Mouse (Mus musculus): ENCODE results near the gene Nusap1. TPM values are rescaled to one million over a fixed set of nuclear protein-coding genes. Genes with fewer than 3 reads are reported as not detected.
"Not testable (repeated sequence)": the region's sequence is repeated elsewhere in the genome, so short reads cannot be mapped to it uniquely, and the experiment has no call there.

Gene Nusap1
- polyA plus RNA-seq, 1 experiment from 2014 or later: 76.5 TPM

DNA sequence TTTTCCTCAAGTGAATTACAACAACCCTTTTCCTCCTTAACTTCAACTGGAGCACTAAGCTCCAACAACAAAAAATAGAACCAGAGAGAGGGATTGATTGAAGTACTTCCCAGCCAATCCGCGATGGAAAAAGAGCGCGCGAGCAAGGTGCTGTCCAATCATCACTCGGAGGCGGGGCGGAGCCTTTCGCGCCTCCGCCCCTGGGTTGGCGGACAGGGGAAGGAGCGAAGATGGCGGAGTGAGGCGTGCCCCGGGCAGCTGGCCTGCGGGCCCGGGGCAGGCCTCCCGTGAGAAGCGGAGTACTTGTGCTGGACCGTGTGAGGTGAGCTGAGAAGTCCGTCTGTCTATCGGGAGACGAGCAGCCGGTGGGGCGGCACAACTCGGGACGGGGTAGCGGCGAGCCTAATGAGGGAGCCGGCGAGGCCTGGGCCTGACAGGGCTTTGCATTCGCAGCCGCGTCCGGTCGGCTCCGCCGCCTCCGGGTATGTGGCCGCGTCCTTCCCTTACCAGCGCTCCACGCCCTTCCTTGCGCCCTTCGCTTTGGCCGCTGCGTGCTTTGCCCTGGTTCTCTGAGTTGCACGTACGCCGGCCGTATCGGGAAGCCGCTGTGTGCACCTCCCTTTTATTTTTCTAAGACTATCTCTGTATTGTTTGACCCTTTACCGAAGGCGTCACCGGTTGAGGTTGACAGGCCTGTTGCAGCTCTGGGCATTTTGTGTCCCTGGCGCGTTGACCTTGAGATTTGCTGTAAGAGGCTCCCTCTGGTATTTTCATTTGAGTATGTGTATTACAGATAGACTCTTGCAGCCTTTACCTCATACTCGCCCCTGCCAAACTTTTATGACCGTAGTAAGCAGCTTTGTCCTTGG, 23.8 kb upstream of the Nusap1 start:
- peak overlapping the region; percentile 84 for H3K4me2 ChIP-seq
- DNase-seq (ENCODE audit: low spot score): peak; percentile 93
- H3K9ac ChIP-seq (ENCODE audit: low read depth, low read length): peak overlapping the region; percentile 100
- peak overlapping the region; percentile 94 for H3K27ac ChIP-seq (ENCODE audit: low read depth, low read length)
- peaks cover 12% of the 10 kb centered on the region for H3K36me3 ChIP-seq (ENCODE audit: control insufficient read depth, insufficient read depth, low read length)
- WGBS: under 1% methylated on average over 61 of the region's 61 CpGs
- peaks cover 12% of the 10 kb centered on the region for H3K4me1 ChIP-seq (replicated peaks; ENCODE audit: control insufficient read depth, insufficient read depth, low read length)
- peak; percentile 95 for ATAC-seq (replicated peaks; ENCODE audit: low FRiP score)
- H3K4me3 ChIP-seq (ENCODE audit: low read depth, low read length): peak overlapping the region; percentile 95
- no peaks in the 10 kb centered on the region for H3K27me3 ChIP-seq (replicated peaks; ENCODE audit: control insufficient read depth, insufficient read depth, low read length)
- H3K9me3 ChIP-seq (ENCODE audit: control insufficient read depth, low read length): no peaks in the 10 kb centered on the region

- no peaks in the 10 kb centered on the region for H3K27me3 ChIP-seq (replicated peaks; ENCODE audit: control insufficient read depth, insufficient read depth, low read length)
- WGBS: 36% methylated on average over 4 of the region's 4 CpGs
- DNase-seq (ENCODE audit: low spot score): no peak
- H3K9me3 ChIP-seq (ENCODE audit: control insufficient read depth, low read length): no peaks in the 10 kb centered on the region
- H3K4me3 ChIP-seq (ENCODE audit: low read depth, low read length): peak overlapping the region; percentile 95
- H3K4me2 ChIP-seq: peak overlapping the region; percentile 84
- H3K36me3 ChIP-seq (ENCODE audit: control insufficient read depth, insufficient read depth, low read length): peaks cover 14% of the 10 kb centered on the region
- 0 out of 2 replicates have a peak overlapping the region, but pooled peaks have one; percentile 8 for H3K27ac ChIP-seq (ENCODE audit: low read depth, low read length)
- no peak for ATAC-seq (replicated peaks; ENCODE audit: low FRiP score)
- peaks cover 12% of the 10 kb centered on the region for H3K4me1 ChIP-seq (replicated peaks; ENCODE audit: control insufficient read depth, insufficient read depth, low read length)
- H3K9ac ChIP-seq (ENCODE audit: low read depth, low read length): peak overlapping the region; percentile 100
Measured at GRCm38 (mm10) chr2:119595308-119595707, 22.8 kb upstream of the Nusap1 start.

DNA sequence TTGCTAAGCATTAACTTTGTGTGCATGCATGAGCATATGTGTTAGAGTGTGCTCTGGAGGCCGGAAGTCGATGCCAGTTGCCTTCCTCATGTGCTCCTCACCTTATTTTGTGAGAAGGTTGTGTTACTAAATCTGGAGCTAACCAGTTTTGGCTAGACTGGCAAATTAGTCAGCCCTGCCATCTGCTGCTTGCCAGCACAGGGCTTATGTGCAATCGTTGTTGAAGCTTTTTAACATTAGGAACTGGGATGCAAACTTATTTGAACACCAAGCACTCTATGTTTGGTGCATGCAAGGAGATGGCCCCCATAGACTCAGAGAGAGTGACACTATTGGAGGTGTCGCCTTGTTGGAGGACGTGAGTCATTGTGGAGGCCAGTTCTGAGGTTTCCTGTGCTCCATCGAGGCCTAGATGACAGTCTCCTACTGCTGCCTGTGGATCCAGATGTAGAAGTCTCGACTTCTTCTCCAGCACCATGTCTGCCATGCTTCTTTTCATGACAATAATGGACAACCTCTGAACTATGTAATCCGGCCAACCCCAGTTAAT, 21.2 kb upstream of the Nusap1 start:
- WGBS: 78% methylated on average over 8 of the region's 8 CpGs
- H3K4me1 ChIP-seq (replicated peaks; ENCODE audit: control insufficient read depth, insufficient read depth, low read length): peaks cover 12% of the 10 kb centered on the region

GRCm38 (mm10) chr2:119601027-119601426, 17.1 kb upstream of the Nusap1 start:
- H3K4me1 ChIP-seq (replicated peaks; ENCODE audit: control insufficient read depth, insufficient read depth, low read length): peaks cover 35% of the 10 kb centered on the region
- ATAC-seq (replicated peaks; ENCODE audit: low FRiP score) (no peak), DNase-seq (ENCODE audit: low spot score) (no peak)
- H3K9ac ChIP-seq (ENCODE audit: low read depth, low read length): no peak overlapping the region
- no peak overlapping the region for H3K4me3 ChIP-seq (ENCODE audit: low read depth, low read length)
- H3K4me2 ChIP-seq: no peak overlapping the region
- H3K27ac ChIP-seq (ENCODE audit: low read depth, low read length): no peak overlapping the region
- peaks cover 34% of the 10 kb centered on the region for H3K36me3 ChIP-seq (ENCODE audit: control insufficient read depth, insufficient read depth, low read length)
- no peaks in the 10 kb centered on the region for H3K9me3 ChIP-seq (ENCODE audit: control insufficient read depth, low read length)
- H3K27me3 ChIP-seq (replicated peaks; ENCODE audit: control insufficient read depth, insufficient read depth, low read length): no peaks in the 10 kb centered on the region
- WGBS: 84% methylated on average over 4 of the region's 4 CpGs

More for the DNA sequence above, 21.2 kb upstream of the Nusap1 start:
- Histone ChIP-seq H3K36me3 (ENCODE audit: control insufficient read depth, insufficient read depth, low read length) (peaks cover 17% of the 10 kb centered on the region), H3K9me3 (ENCODE audit: control insufficient read depth, low read length) (no peaks in the 10 kb centered on the region), H3K4me3 (ENCODE audit: low read depth, low read length) (no peak overlapping the region), H3K27ac (ENCODE audit: low read depth, low read length) (no peak overlapping the region), H3K27me3 (replicated peaks; ENCODE audit: control insufficient read depth, insufficient read depth, low read length) (no peaks in the 10 kb centered on the region), H3K4me2 (no peak overlapping the region), H3K9ac (ENCODE audit: low read depth, low read length) (no peak overlapping the region)
- ATAC-seq (replicated peaks; ENCODE audit: low FRiP score): no peak
- DNase-seq (ENCODE audit: low spot score): no peak

GRCm38 (mm10) chr2:119601575-119601974, 16.5 kb upstream of the Nusap1 start:
- H3K4me3 ChIP-seq (ENCODE audit: low read depth, low read length); ATAC-seq (replicated peaks; ENCODE audit: low FRiP score); H3K9ac ChIP-seq (ENCODE audit: low read depth, low read length); H3K27me3 ChIP-seq (replicated peaks; ENCODE audit: control insufficient read depth, insufficient read depth, low read length); H3K9me3 ChIP-seq (ENCODE audit: control insufficient read depth, low read length); H3K27ac ChIP-seq (ENCODE audit: low read depth, low read length); DNase-seq (ENCODE audit: low spot score): not testable (repeated sequence)
- 0 out of 2 replicates have a peak overlapping the region, but pooled peaks have one; percentile 16 for H3K4me2 ChIP-seq
- WGBS: 79% methylated on average over 3 of the region's 3 CpGs
- H3K4me1 ChIP-seq (replicated peaks; ENCODE audit: control insufficient read depth, insufficient read depth, low read length): peaks cover 35% of the 10 kb centered on the region
- peaks cover 31% of the 10 kb centered on the region for H3K36me3 ChIP-seq (ENCODE audit: control insufficient read depth, insufficient read depth, low read length)

DNA sequence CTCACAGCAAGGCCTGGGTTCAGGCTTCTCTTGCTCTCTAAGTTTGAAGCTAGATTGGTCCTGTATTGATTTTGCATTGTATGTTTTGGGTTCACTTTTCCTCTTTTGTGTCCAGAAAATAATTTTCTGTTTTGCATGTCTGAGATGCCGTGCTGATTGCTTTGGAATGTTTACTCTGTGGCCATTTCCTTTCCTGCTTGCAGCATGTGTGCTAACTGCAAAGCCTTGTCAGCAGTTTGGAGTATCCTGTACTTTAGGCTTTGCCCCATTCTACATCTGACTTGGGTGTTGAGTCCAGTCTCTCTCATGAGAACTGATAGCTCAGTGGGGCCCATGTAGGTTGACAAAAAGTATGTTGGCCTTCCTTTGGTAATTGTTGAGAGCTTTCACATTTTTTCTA, 15.6 kb upstream of the Nusap1 start:
- H3K9ac ChIP-seq (ENCODE audit: low read depth, low read length): no peak overlapping the region
- peaks cover 41% of the 10 kb centered on the region for H3K4me1 ChIP-seq (replicated peaks; ENCODE audit: control insufficient read depth, insufficient read depth, low read length)

DNA sequence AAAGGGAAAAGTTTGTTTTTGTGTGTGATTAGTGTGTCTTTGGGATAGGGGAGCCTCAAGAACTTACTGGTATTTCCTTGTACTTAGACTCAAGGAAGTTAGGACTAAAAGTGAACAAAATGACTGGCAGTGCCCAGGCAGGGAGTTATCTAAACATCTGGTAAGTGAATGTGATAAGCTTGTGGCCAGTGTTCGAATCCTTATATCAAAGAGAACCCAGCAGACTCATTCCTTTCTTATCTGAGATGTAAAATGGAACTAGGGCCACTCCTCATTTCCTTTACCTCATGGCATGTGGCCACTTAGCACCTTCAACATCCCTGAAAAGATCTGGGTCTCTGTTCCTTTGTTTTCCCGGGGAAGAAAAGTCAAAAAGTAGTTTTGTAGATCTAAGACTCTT, 14.2 kb upstream of the Nusap1 start:
- no peak overlapping the region for H3K4me3 ChIP-seq (ENCODE audit: low read depth, low read length)
- no peak overlapping the region for H3K9ac ChIP-seq (ENCODE audit: low read depth, low read length)
- no peak for DNase-seq (ENCODE audit: low spot score)
- H3K27me3 ChIP-seq (replicated peaks; ENCODE audit: control insufficient read depth, insufficient read depth, low read length): no peaks in the 10 kb centered on the region
- H3K4me1 ChIP-seq (replicated peaks; ENCODE audit: control insufficient read depth, insufficient read depth, low read length): peaks cover 39% of the 10 kb centered on the region
- H3K9me3 ChIP-seq (ENCODE audit: control insufficient read depth, low read length): no peaks in the 10 kb centered on the region
- peaks cover 37% of the 10 kb centered on the region for H3K36me3 ChIP-seq (ENCODE audit: control insufficient read depth, insufficient read depth, low read length)
- peak; percentile 44; the same call in 1 of the 2 replicates for ATAC-seq (replicated peaks; ENCODE audit: low FRiP score)
- peak overlapping the region; percentile 73; the same call in 1 of the 2 replicates for H3K27ac ChIP-seq (ENCODE audit: low read depth, low read length)
- WGBS: 34% methylated on average over 2 of the region's 2 CpGs
- peak overlapping the region; percentile 44 for H3K4me2 ChIP-seq

More for the DNA sequence above, 15.6 kb upstream of the Nusap1 start:
- Histone ChIP-seq H3K4me2 (peak overlapping the region; percentile 37), H3K4me3 (ENCODE audit: low read depth, low read length) (no peak overlapping the region), H3K27me3 (replicated peaks; ENCODE audit: control insufficient read depth, insufficient read depth, low read length) (no peaks in the 10 kb centered on the region), H3K27ac (ENCODE audit: low read depth, low read length) (peak overlapping the region; percentile 39; the same call in 1 of the 2 replicates), H3K36me3 (ENCODE audit: control insufficient read depth, insufficient read depth, low read length) (peaks cover 33% of the 10 kb centered on the region), H3K9me3 (ENCODE audit: control insufficient read depth, low read length) (no peaks in the 10 kb centered on the region)
- DNase-seq (ENCODE audit: low spot score) (no peak), ATAC-seq (replicated peaks; ENCODE audit: low FRiP score) (no peak)
- 72% methylated on average over 1 of the region's 1 CpGs for WGBS

DNA sequence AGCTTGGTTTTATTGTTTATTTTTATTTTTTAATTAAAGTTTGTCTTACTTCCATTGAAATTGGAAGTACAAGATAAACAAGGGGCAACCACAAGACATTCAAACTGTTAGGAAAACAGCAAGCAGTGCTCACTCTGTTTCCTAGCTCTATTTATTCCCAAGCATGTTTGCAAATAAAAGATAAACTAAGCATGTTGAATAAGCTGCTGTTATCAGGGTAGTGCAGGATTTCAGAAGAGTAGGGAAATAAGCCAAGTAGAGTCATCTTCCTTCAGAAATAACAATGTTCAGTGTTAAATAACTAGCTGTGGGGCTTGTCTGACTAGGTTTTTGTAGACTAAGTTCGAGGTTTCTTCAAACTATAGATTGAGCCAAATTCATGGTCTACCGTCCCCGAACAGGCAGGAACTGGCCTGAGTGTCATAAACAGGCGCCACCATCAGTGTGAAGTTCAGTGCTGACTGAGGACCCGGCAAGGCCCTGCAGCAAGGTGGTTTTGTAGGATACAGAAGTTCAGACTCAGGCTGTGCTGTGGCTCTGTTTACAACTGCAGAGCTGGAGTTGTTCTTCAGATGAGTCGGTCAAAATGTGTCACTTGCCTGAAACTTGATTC, 12.6 kb upstream of the Nusap1 start:
- no peak overlapping the region for H3K4me3 ChIP-seq (ENCODE audit: low read depth, low read length)
- H3K9ac ChIP-seq (ENCODE audit: low read depth, low read length): peak overlapping the region; percentile 30; the same call in 1 of the 2 replicates
- 64% methylated on average over 6 of the region's 6 CpGs for whole genome bisulfite sequencing
- peak overlapping the region; percentile 47 for H3K4me2 ChIP-seq
- ATAC-seq (replicated peaks; ENCODE audit: low FRiP score): peak; percentile 86
- no peak for DNase-seq (ENCODE audit: low spot score)
- no peaks in the 10 kb centered on the region for H3K27me3 ChIP-seq (replicated peaks; ENCODE audit: control insufficient read depth, insufficient read depth, low read length)
- peaks cover 40% of the 10 kb centered on the region for H3K36me3 ChIP-seq (ENCODE audit: control insufficient read depth, insufficient read depth, low read length)
- peak overlapping the region; percentile 89 for H3K27ac ChIP-seq (ENCODE audit: low read depth, low read length)
- no peaks in the 10 kb centered on the region for H3K9me3 ChIP-seq (ENCODE audit: control insufficient read depth, low read length)
- H3K4me1 ChIP-seq (replicated peaks; ENCODE audit: control insufficient read depth, insufficient read depth, low read length): peaks cover 39% of the 10 kb centered on the region

All from liver, embryonic 11.5 days (tissue).